Mouse (Mus musculus) heart, postnatal 0 days (tissue): Measurements from ENCODE around the gene Cfap43.

Experiments
- CTCF ChIP-seq: IDR thresholded peaks from 2 replicates; pipeline ENCODE4 v1.5.1; 2016; ENCODE audit warnings: antibody characterized with exemption, control low read depth, low read depth
- EP300 ChIP-seq: IDR thresholded peaks from 2 replicates; pipeline ENCODE4 v1.6.1; 2016; ENCODE audit warnings: antibody characterized with exemption, low read depth

DNA sequence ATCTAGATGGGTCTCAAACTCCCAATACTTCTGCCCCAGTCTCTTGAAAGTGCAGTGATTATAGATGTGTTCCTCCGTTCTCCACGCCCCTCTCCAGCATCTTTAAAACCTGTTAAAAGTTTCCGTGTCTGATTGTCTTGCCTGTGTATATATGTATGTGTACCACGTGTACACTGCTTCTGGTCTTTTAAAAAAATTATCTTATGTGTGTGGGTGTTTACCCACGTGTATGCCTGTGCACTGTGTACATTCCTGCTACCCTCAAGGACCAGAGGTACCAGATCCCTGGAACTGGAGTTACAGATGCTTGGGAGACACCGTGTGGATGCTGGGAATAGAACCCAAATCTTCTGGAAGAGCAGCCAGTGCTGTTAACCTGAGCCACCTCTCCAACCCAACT lies 16.4 kb upstream of the Cfap43 start:
- TF ChIP-seq CTCF: no peak
- no peak for TF ChIP-seq EP300
